Mouse (Mus musculus): Measurements from ENCODE around the gene BC016579.

DNA sequence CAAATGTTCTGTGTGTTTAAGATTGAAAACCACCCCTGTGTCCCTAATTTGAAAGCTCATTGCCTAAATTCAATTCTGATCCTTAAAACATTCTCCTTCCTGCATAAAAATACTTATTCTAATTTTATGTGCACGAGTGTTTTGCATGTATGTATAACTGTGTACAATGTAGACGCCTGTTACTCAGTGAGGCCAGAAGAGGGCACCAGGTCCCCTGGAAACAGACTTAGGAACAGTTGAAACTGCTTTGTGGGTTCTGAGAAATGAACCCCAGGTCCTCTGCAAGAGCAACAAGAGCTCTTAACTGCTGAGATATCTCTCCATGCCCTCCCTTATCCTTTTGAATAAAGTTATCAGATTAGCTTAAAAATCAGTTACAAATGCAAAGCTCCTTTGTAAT, 71.4 kb downstream of the BC016579 start:
- TF ChIP-seq CTCF (IDR thresholded peaks at IDR 0.05; ENCODE audit: insufficient read depth, low read length): 0 out of 2 replicates have a peak, but pooled peaks have one; percentile 23
- TF ChIP-seq POLR2A (IDR thresholded peaks at IDR 0.05; ENCODE audit: borderline replicate concordance, extremely low read depth, low read depth, low read length): no peak
